Mouse (Mus musculus): ENCODE data around the gene Hoxd4.

Hoxd4 gene

GRCm38 (mm10) chr2:74691022-74691951 lies 20.4 kb upstream of the Hoxd4 start, which contains the start of gene Hoxd10:
TSS of gene Hoxd10 (plus strand) at chr2:74691924.
- in situ Hi-C loops (cut with MboI; ENCODE audit: low sequenced_read_pairs), result loop anchor here (10.0 to 25.0 kb wide), 2 partner anchors 454 to 621 kb away; no protein-coding TSS in a partner anchor

DNA sequence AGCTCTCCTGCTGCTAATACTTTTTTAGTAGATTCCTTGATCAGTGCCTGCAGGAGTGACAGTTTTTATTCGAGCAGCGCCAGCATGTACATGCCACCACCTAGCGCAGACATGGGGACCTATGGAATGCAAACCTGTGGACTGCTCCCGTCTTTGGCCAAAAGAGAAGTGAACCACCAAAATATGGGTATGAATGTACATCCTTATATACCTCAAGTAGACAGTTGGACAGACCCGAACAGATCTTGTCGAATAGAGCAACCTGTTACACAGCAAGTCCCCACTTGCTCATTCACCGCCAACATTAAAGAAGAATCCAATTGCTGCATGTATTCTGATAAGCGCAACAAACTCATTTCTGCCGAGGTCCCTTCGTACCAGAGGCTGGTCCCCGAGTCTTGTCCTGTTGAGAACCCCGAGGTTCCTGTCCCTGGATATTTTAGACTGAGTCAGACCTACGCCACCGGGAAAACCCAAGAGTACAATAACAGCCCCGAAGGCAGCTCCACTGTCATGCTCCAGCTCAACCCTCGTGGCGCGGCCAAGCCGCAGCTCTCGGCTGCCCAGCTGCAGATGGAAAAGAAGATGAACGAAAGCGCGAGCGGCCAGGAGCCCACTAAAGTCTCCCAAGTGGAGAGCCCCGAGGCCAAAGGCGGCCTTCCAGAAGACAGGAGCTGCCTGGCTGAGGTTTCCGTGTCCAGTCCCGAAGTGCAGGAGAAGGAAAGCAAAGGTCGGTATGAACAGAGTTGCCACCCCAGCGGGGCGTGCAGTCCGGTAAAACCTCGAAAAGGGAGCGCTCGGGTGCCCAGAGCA lies 19.5 kb upstream of the Hoxd4 start:
- in situ Hi-C loops (cut with MboI; ENCODE audit: low sequenced_read_pairs), result loop anchor here (10.0 to 25.0 kb wide), 2 partner anchors 453 to 620 kb away; no protein-coding TSS in a partner anchor

- in situ Hi-C loops (cut with MboI; ENCODE audit: low sequenced_read_pairs), result loop anchor here (10.0 to 25.0 kb wide), 2 partner anchors 452 to 619 kb away; no protein-coding TSS in a partner anchor
Observed at GRCm38 (mm10) chr2:74692808-74693431, 18.8 kb upstream of the Hoxd4 start.

DNA sequence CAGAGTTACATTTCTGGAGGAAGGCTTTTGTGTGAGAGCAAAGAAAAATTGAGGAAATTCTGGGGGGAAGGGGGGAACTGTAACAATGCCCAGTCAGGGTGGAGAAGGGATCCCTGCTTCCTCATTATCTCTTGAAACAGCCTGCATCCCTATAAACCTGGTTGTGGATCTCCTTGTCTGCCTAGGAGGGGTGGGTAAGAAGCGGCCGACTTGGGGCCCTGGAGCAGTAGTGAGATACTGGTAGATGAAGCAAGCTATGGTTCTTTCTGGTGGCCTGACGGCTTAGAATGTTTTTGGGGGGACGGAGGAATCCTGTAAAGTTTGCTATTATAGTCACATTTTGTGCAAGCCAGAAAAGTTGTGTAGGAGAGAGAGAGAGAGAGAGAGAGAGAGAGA lies 18.3 kb upstream of the Hoxd4 start:
- in situ Hi-C loops (cut with MboI; ENCODE audit: low sequenced_read_pairs), result loop anchor here (10.0 to 25.0 kb wide), 2 partner anchors 451 to 619 kb away; no protein-coding TSS in a partner anchor

DNA sequence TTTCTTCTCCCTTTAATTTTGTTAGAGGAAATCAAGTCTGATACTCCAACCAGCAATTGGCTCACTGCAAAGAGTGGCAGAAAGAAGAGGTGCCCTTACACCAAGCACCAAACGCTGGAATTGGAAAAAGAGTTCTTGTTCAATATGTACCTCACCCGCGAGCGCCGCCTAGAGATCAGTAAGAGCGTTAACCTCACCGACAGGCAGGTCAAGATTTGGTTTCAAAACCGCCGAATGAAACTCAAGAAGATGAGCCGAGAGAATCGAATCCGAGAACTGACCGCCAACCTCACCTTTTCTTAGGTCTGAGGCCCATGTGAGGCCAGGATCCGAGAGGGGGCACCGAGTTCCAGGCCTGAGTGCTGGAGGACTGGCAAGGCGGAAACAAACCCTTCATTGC lies 17.7 kb upstream of the Hoxd4 start:
- in situ Hi-C loops (cut with MboI; ENCODE audit: low sequenced_read_pairs), result loop anchor here (10.0 to 25.0 kb wide), 2 partner anchors 451 to 618 kb away; no protein-coding TSS in a partner anchor

DNA sequence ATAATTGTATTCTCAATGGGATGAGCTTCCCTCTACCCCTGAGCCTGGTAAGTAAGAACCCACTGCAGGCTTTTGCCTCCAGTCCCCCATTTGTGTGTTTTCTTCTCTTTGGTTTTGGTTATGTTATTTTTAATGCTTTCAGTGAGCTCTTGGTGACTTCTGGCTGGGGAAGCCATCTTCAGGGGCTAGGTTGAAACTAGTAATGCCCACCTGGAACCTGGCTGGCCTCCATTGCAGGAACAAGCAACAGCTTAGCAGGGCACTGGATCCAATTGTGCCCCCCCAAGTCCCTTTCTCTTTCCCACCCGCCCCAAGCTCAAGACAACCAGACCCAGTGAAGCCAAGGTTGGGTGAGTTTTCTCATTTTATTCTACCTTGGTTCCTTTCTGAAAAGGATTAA lies 16.3 kb upstream of the Hoxd4 start:
- in situ Hi-C loops (cut with MboI; ENCODE audit: low sequenced_read_pairs), result loop anchor here (10.0 to 25.0 kb wide), 2 partner anchors 449 to 617 kb away; no protein-coding TSS in a partner anchor

DNA sequence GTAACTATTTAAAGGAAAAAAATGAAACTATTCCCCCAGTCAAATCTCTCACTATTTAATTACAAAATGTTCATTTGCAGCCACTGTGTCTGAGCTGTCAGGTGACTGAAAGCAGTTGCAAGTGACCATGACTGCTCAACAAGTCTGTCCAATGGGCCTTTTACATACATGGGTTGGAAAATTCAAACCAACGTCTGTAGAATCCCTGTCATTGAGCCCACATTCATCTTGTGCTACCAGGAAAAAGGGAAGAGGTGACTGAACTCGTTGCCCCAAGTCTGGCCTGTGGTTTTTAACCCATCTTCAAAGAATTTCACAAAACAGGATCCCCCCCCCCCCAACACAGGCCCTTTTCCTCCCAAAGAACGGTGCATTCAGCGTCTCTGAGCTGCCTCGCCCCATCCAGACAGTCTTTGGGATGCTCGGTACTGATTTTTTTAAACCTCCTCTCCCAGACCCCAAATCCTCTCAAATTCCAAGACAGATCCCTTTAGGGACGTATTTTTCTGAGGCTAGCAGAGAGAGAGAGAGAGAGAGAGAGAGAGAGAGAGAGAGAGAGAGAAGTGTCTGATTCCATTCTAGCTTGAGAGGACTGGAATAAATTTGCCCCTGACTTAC lies 15.8 kb upstream of the Hoxd4 start:
- in situ Hi-C loops (cut with MboI; ENCODE audit: low sequenced_read_pairs), result loop anchor here (10.0 to 25.0 kb wide), 2 partner anchors 449 to 616 kb away; no protein-coding TSS in a partner anchor

GRCm38 (mm10) chr2:74696442-74697335 lies 15.0 kb upstream of the Hoxd4 start:
- in situ Hi-C loops (cut with MboI; ENCODE audit: low sequenced_read_pairs), result loop anchor here (10.0 to 25.0 kb wide), 2 partner anchors 448 to 616 kb away; no protein-coding TSS in a partner anchor

DNA sequence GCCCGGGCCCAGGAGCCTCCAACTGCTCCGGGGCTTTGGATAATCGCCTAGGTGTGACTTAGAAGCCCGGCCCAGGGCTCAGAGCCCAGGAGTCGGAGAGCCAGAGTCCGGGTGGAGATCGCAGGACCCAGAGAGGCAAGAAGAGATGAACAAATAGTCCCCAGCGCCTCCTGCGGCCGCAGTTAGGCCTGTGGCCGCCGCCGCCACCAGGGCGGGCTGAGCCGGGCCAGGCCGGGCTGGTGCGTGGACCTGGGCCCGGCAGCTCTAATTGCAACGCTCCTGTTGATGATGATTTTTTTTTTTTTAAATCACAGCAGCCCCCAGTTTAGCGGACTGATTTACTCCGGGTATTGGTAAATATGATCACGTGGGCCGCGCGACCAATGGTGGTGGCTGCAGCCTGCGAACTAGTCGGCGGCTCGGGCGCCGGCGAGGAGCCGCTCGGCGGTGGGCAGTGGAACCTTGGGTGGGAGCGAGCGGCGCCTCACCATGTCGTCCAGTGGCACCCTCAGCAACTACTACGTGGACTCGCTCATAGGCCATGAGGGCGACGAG lies 14.1 kb upstream of the Hoxd4 start, which contains the start of gene Hoxd9:
TSS of gene Hoxd9 (plus strand) at position 161 of the 555 bp plus-strand sequence.
- in situ Hi-C loops (cut with MboI; ENCODE audit: low sequenced_read_pairs), result loop anchor here (10.0 to 25.0 kb wide), 2 partner anchors 447 to 615 kb away; no protein-coding TSS in a partner anchor

DNA sequence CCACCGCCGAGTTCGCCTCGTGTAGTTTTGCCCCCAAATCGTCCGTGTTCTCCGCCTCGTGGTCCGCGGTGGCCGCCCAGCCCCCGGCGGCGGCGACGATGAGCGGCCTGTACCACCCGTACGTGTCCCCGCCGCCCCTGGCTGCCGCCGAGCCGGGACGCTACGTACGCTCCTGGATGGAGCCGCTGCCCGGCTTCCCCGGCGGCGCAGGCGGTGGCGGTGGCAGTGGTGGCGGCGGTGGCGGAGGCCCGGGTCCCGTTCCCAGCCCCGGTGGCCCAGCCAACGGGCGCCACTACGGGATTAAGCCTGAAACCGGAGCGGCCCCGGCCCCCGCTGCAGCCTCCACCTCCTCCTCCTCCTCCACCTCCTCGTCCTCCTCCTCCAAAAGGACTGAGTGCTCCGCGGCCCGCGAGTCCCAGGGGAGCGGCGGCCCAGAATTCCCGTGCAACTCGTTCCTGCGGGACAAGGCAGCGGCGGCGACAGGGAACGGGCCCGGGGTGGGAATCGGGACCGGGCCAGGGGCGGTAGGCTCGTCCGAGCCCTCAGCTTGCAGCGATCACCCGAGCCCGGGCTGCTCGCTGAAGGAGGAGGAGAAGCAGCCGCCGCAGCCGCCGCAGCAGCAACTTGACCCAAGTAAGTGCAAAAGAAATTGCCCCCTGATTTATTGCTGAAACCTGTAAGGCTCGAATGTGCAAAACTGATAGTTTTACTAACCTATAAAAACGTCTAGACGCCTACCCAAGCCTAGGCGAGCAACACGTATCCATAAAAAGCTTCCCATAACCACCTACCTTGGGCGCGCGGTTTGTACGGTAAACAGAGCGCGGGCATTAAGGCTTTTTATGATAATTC lies 13.3 kb upstream of the Hoxd4 start:
- in situ Hi-C loops (cut with MboI; ENCODE audit: low sequenced_read_pairs), result loop anchor here (10.0 to 25.0 kb wide), 2 partner anchors 446 to 614 kb away; no protein-coding TSS in a partner anchor

- in situ Hi-C loops (cut with MboI; ENCODE audit: low sequenced_read_pairs), result loop anchor here (10.0 to 25.0 kb wide), 2 partner anchors 446 to 613 kb away; no protein-coding TSS in a partner anchor
Observed at GRCm38 (mm10) chr2:74699053-74699430, 12.7 kb upstream of the Hoxd4 start.

- in situ Hi-C loops (cut with MboI; ENCODE audit: low sequenced_read_pairs), result loop anchor here (10.0 to 25.0 kb wide), 3 partner anchors 445 to 887 kb away; no protein-coding TSS in a partner anchor
Observed at GRCm38 (mm10) chr2:74699664-74700545, 11.8 kb upstream of the Hoxd4 start.

GRCm38 (mm10) chr2:74700546-74701112 lies 11.1 kb upstream of the Hoxd4 start:
- in situ Hi-C loops (cut with MboI; ENCODE audit: low sequenced_read_pairs), result loop anchor here (25.0 kb wide), 1 partner anchor 887 kb away; no protein-coding TSS in a partner anchor

DNA sequence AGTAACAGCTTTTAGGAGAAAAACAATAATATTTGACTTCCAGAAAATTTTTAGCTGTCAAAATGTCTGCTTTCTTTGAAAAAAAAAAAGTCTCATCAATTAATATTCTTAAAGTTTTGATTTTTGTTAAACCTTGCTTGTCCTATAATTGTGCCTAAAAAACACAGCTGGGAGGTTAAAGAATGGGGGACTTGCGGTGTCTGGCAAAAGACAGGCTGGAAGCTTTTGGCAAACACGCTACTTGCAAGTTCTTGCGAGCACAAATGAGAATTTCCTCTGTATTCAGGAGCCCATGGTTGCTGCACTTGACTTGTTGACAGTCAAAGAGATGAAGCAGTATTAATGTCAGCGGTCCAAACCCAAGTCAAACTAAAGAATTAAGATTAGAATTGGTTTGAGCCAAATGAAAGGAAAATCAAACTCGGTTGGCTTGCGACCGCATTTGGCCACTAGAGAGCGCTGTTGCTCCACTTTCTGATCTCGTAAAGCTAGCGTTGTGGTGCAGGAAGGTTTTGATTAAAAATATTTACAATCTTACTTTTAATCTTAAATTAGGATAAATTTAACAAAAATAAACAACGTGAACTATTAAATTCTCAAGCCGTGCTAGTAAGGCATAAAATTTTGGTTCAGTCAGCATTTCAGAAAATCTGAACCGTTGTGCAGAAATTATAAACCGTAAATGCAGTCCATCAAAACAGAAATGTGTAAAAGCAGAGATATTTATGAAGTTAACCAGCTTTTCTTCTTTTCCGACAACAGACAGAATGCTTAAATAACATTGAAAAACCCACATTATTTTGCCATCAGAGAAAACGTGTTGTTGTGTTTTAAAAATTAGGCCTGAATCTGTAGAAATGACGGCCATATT lies 9.5 kb upstream of the Hoxd4 start:
- in situ Hi-C loops (cut with MboI; ENCODE audit: low sequenced_read_pairs), result loop anchor here (25.0 kb wide), 1 partner anchor 885 kb away; no protein-coding TSS in a partner anchor

GRCm38 (mm10) chr2:74702820-74703219 lies 8.9 kb upstream of the Hoxd4 start:
- in situ Hi-C loops (cut with MboI; ENCODE audit: low sequenced_read_pairs), result loop anchor here (25.0 kb wide), 1 partner anchor 884 kb away; no protein-coding TSS in a partner anchor

Measured in CH12F3 (cell line).